Mouse (Mus musculus) embryonic facial prominence, embryonic 15.5 days (tissue): ENCODE results near the gene Olfr994. TPM values are rescaled to one million over a fixed set of nuclear protein-coding genes. Genes with fewer than 3 reads are reported as not detected.

Source experiments
- ATAC-seq: fragments of 200-750 bp; cut with Nextera tagmentation; 2 replicates; pipeline ENCODE4 v1.8.0; 2017; ENCODE audit warnings: low read depth, moderate TSS enrichment; ENCODE audit not compliant: insufficient number of reproducible peaks, low FRiP score, low TSS enrichment
- H3K27ac ChIP-seq: fragments of 300-500 bp; sonication (generic); replicated peaks from 2 replicates; pipeline ENCODE4 v1.5.1; 2015; ENCODE audit warnings: mild to moderate bottlenecking, inconsistent platforms
- H3K27me3 ChIP-seq: fragments of 300-500 bp; sonication (generic); 2 replicates; pipeline ENCODE4 v1.6.1; 2015; ENCODE audit warnings: inconsistent platforms
- H3K36me3 ChIP-seq: fragments of 300-500 bp; sonication (generic); 2 replicates; pipeline ENCODE4 v1.6.1; 2015; ENCODE audit warnings: mild to moderate bottlenecking, inconsistent platforms
- H3K4me1 ChIP-seq: fragments of 300-500 bp; sonication (generic); 2 replicates; pipeline ENCODE4 v1.6.1; 2015; ENCODE audit warnings: inconsistent platforms
- H3K4me2 ChIP-seq: fragments of 300-500 bp; sonication (generic); replicated peaks from 2 replicates; pipeline ENCODE4 v1.6.1; 2015; ENCODE audit warnings: mild to moderate bottlenecking, inconsistent platforms
- H3K4me3 ChIP-seq: fragments of 300-500 bp; sonication (generic); replicated peaks from 2 replicates; pipeline ENCODE4 v1.5.1; 2015; ENCODE audit warnings: mild to moderate bottlenecking, inconsistent platforms
- H3K9ac ChIP-seq: fragments of 300-500 bp; sonication (generic); 2 replicates; pipeline ENCODE4 v1.6.1; 2015; ENCODE audit warnings: inconsistent platforms
- H3K9me3 ChIP-seq: fragments of 300-500 bp; sonication (generic); replicated peaks from 2 replicates; pipeline ENCODE4 v1.6.1; 2016; ENCODE audit warnings: inconsistent platforms
- WGBS: fragments of 180-500 bp; shearing (Covaris S2); methylation state at CpG from one replicate; pipeline ENCODE4 v1.1.7; 2015; 5-methylcytosine and 5-hydroxymethylcytosine counted together
- polyA plus RNA-seq: library from polyadenylated mRNA; unstranded; fragments of >200 nt; fragmentation: Nextera tagmentation; extraction: Ambion mirVana; gene quantifications from 2 replicates; pipeline ENCODE4 v1.2.1, GENCODE M21; 2015

Olfr994 gene
- polyA plus RNA-seq = 0.35 TPM in 1 of 2 replicates, not detected in the other

DNA sequence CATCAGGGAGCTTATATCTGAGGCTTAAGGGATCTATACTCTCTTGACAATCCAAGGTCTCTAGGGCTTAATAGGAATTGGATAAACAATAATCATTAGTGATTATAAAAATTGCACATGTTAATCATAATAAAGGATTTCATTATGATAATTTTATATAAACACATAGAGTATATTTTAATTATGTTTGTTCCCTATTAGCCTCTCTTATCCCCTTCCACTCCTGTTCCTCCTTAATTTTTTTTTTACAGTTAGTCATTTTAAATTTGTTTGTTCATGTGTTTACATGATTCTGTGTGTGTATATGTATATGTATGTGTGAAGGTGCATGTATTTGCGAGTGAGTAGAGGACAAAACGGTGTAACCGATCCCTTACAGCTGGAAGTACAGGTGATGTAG lies at the start of gene Olfr994:
TSS of gene Olfr994 (minus strand) at position 101 of the 400 bp plus-strand sequence.
- Histone ChIP-seq H3K36me3 (no peaks in the 10 kb centered on the region), H3K9me3 (no peaks in the 10 kb centered on the region), H3K4me2 (no peak within 1 kb of the TSS), H3K27me3 (no peaks in the 10 kb centered on the region), H3K27ac (no peak within 1 kb of the TSS), H3K4me3 (no peak within 1 kb of the TSS), H3K9ac (no peak within 1 kb of the TSS), H3K4me1 (no peaks in the 10 kb centered on the region)
- 85% methylated on average over 3 of the region's 3 CpGs for WGBS
- ATAC-seq = no peak

DNA sequence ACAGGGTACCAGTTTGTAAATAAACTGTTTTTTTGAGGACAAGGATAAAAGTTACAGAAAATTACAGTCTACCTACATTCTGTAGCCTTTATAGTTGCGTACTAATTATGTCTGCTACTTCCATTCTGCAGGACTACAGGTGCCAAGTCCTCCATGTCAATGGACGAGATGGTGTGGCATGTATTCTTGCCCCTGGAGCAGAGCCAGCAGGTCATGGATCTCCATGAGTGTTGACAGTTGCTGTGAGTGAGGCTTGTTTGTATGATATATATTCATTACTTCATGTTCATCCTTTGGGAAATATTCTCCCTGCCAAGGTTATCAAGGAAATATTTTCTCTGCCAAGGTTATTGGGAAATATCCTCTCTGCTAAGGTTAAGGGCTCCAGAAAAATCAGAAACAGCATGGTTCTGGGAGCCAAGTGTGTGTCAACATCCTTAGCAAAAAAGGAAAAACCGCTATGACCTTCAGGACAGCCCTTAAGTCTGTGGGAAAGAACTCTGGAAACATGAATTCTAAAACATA lies 30.6 kb upstream of the Olfr994 start:
- Histone ChIP-seq H3K36me3 (no peaks in the 10 kb centered on the region), H3K4me2 (no peak overlapping the region), H3K4me1 (no peaks in the 10 kb centered on the region), H3K27me3 (no peaks in the 10 kb centered on the region), H3K9ac (no peak overlapping the region), H3K9me3 (no peaks in the 10 kb centered on the region), H3K4me3 (no peak overlapping the region), H3K27ac (no peak overlapping the region)
- 68% methylated on average over 3 of the region's 3 CpGs for WGBS
- no peak for ATAC-seq

DNA sequence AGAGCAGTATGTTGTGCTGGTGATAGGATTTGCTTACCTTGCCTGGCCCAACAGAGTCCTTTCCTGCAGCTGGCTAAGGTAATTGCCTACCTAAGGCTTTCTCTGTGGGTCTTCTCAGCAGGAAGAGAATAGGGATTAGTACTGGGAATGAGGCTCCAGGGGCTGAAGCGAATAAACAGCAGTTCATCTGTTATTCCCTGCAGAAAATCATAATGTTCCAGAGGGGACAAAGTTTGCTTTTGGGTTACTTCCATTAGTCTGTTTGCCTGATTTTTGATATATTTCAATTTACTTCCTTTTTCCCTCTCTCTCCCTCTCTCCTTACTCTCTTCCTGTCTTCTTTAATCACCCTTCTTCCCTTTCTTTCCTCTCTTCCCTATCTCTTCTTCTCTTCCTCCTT lies 7.3 kb upstream of the Olfr994 start, which contains the start of gene Olfr995:
TSS of gene Olfr995 (minus strand) at position 101 of the 400 bp plus-strand sequence.
- 11% methylated on average over 1 of the region's 1 CpGs for WGBS
- ATAC-seq = no peak
- no peak within 1 kb of the TSS for H3K9ac ChIP-seq
- H3K4me2 ChIP-seq = no peak within 1 kb of the TSS
- H3K9me3 ChIP-seq = no peaks in the 10 kb centered on the region
- no peaks in the 10 kb centered on the region for H3K4me1 ChIP-seq
- no peak within 1 kb of the TSS for H3K27ac ChIP-seq
- no peaks in the 10 kb centered on the region for H3K36me3 ChIP-seq
- no peak within 1 kb of the TSS for H3K4me3 ChIP-seq
- no peaks in the 10 kb centered on the region for H3K27me3 ChIP-seq

DNA sequence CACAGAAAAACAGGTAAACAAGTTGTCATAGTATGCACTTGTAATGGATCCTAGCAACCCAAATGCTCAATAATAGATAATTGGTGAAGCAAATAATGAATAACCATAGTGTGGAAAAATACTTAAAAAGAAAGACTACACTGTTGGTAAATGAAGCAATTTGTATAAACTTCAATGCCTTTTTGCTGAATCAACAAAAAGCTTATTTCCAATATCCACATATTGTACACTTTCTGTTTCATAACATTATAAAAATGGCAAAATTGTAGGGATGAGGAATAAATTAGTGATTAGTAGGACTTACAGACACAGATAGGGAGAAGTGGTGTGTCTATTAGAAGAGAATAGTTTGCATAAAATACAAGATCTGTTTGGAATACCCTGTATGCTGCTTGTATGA lies 6.3 kb upstream of the Olfr994 start:
- Histone ChIP-seq H3K4me3 (no peak overlapping the region), H3K9ac (no peak overlapping the region), H3K27ac (no peak overlapping the region), H3K9me3 (no peaks in the 10 kb centered on the region), H3K27me3 (no peaks in the 10 kb centered on the region), H3K4me1 (no peaks in the 10 kb centered on the region), H3K36me3 (no peaks in the 10 kb centered on the region), H3K4me2 (no peak overlapping the region)
- ATAC-seq = no peak

DNA sequence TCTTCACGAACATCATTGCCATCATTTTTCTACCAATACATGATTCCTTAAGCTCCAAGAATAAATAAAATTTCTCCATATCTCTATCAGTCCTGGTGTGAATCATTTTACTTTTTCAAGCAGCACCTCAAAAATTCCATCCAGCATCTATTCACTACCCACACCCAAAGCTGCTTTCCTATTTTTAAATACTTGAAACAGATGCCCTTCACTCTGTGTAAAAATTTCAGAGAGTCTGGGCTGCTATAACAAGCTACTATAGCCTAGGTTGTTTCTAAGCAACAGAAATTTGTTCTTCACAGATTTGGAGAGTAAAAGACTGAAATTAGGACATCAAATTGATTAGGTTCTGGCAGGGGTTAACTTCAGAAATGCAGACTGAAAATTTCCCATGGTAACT lies 10.4 kb downstream of the Olfr994 start:
- Histone ChIP-seq H3K4me1 (no peaks in the 10 kb centered on the region), H3K4me2 (no peak overlapping the region), H3K9ac (no peak overlapping the region), H3K36me3 (no peaks in the 10 kb centered on the region), H3K9me3 (no peaks in the 10 kb centered on the region), H3K27me3 (no peaks in the 10 kb centered on the region), H3K4me3 (no peak overlapping the region), H3K27ac (no peak overlapping the region)
- 74% methylated on average over 1 of the region's 1 CpGs for WGBS
- no peak for ATAC-seq

GRCm38 (mm10) chr2:85414777-85415176 lies 21.5 kb downstream of the Olfr994 start, which contains the start of gene Olfr993:
TSS of gene Olfr993 (minus strand) at chr2:85414877.
- H3K4me3 ChIP-seq = no peak within 1 kb of the TSS
- H3K27me3 ChIP-seq = no peaks in the 10 kb centered on the region
- H3K4me2 ChIP-seq = no peak within 1 kb of the TSS
- H3K9me3 ChIP-seq = no peaks in the 10 kb centered on the region
- H3K4me1 ChIP-seq = no peaks in the 10 kb centered on the region
- no peak within 1 kb of the TSS for H3K9ac ChIP-seq
- no peaks in the 10 kb centered on the region for H3K36me3 ChIP-seq
- no peak within 1 kb of the TSS for H3K27ac ChIP-seq
- no peak for ATAC-seq

- no peak for ATAC-seq
- no peak within 1 kb of the TSS for H3K4me2 ChIP-seq
- H3K27ac ChIP-seq = no peak within 1 kb of the TSS
- H3K4me1 ChIP-seq = no peaks in the 10 kb centered on the region
- H3K9me3 ChIP-seq = no peaks in the 10 kb centered on the region
- H3K4me3 ChIP-seq = no peak within 1 kb of the TSS
- H3K27me3 ChIP-seq = no peaks in the 10 kb centered on the region
- 49% methylated on average over 2 of the region's 2 CpGs for WGBS
- H3K36me3 ChIP-seq = no peaks in the 10 kb centered on the region
- H3K9ac ChIP-seq = no peak within 1 kb of the TSS
These were observed 26.9 kb downstream of the Olfr994 start, which contains the start of gene Olfr992 for GRCm38 (mm10) chr2:85409369-85409768. TSS of gene Olfr992 (minus strand) at chr2:85409469.

Other genes starting within 250 kb of the Olfr994 start
- gene Lrrc55, start 239.3 kb downstream of the Olfr994 start, polyA plus RNA-seq = 0.79 and 1.0 TPM in 2 replicates
- 0.37 TPM in 1 of 2 replicates, not detected in the other for gene Olfr987, start 97.1 kb downstream of the Olfr994 start, polyA plus RNA-seq
- gene Olfr988, start 73.2 kb downstream of the Olfr994 start, polyA plus RNA-seq = not detected in 2 replicates
- gene Olfr992, start 27.0 kb downstream of the Olfr994 start, polyA plus RNA-seq = 0.09 TPM in 1 of 2 replicates, not detected in the other
- gene Olfr993, start 21.6 kb downstream of the Olfr994 start, polyA plus RNA-seq = not detected in 2 replicates
- gene Olfr995, start 7.2 kb upstream of the Olfr994 start, polyA plus RNA-seq = not detected in 2 replicates
- gene 4833423E24Rik, start 82.6 kb upstream of the Olfr994 start, polyA plus RNA-seq = 10.8 and 11.9 TPM in 2 replicates
- gene Olfr996, start 142.8 kb upstream of the Olfr994 start, polyA plus RNA-seq = not detected in 2 replicates
- not detected in 2 replicates for gene Olfr998, start 152.5 kb upstream of the Olfr994 start, polyA plus RNA-seq
- gene Olfr1000, start 175.5 kb upstream of the Olfr994 start, polyA plus RNA-seq = not detected in 2 replicates
- 0.11 TPM in 1 of 2 replicates, not detected in the other for gene Olfr1002, start 214.3 kb upstream of the Olfr994 start, polyA plus RNA-seq
- not detected in 2 replicates for gene Olfr154, start 228.0 kb upstream of the Olfr994 start, polyA plus RNA-seq
- 0.13 TPM in 1 of 2 replicates, not detected in the other for gene Olfr1006, start 242.3 kb upstream of the Olfr994 start, polyA plus RNA-seq